Mouse (Mus musculus) kidney, postnatal 25 days (tissue): ENCODE measurements around the gene Mtrr.
"Not testable (repeated sequence)": the region's sequence is repeated elsewhere in the genome, so short reads cannot be mapped to it uniquely, and the experiment has no call there.

Experiments
- DNase-seq, 2 experiments: peaks; one replicate each; pipeline ENCODE4 v3.0.0; 2021; ENCODE audit warnings: mixed read lengths in 2 of 2

Gene Mtrr

GRCm38 (mm10) chr13:68568110-68568509 lies 13.8 kb downstream of the Mtrr start:
- no peak for DNase-seq

- not testable (repeated sequence) for DNase-seq
Observed at GRCm38 (mm10) chr13:68553391-68553790, 28.6 kb downstream of the Mtrr start.
